Mouse (Mus musculus): ENCODE measurements around the gene Marveld2.
A peak's percentile ranks its signal among the peaks of the same experiment; 100 is the strongest.

- TF ChIP-seq EP300 (optimal IDR thresholded peaks at IDR 0.05) = no peak
- peak; percentile 47 for TF ChIP-seq CTCF (IDR thresholded peaks at IDR 0.05; ENCODE audit: low read depth)
These were observed 9.0 kb downstream of the Marveld2 start for GRCm38 (mm10) chr13:100607756-100608155.

All from stomach, postnatal 0 days (tissue).